Mouse (Mus musculus) E14TG2a.4 (cell line): ENCODE measurements at regions not wholly inside any gene's neighbourhood (a gene's known extent, or its start where the extent isn't known, plus 50 kb on each side); places are given as distances from the start of the nearest gene placed in this dataset.

Experiments used
- H3K27me3 ChIP-seq: 2 replicates; pipeline ENCODE4 v1.6.1; 2014; ENCODE audit warnings: low read length, control low read depth; ENCODE audit not compliant: insufficient read depth
- H3K36me3 ChIP-seq: 2 replicates; pipeline ENCODE4 v1.6.1; 2014; ENCODE audit warnings: low read length, control low read depth; ENCODE audit not compliant: insufficient read depth
- H3K4me1 ChIP-seq: replicated peaks from 2 replicates; pipeline ENCODE4 v1.6.1; 2014; ENCODE audit warnings: low read depth, low read length, control low read depth
- H3K4me3 ChIP-seq: replicated peaks from 2 replicates; pipeline ENCODE4 v1.5.1; 2014; ENCODE audit warnings: mild to moderate bottlenecking, low read length
- H3K9me3 ChIP-seq: 2 replicates; pipeline ENCODE4 v1.6.1; 2014; ENCODE audit warnings: low read length, control low read depth
- CTCF ChIP-seq: conservative IDR thresholded peaks from 2 replicates; pipeline ENCODE4 v1.5.1; 2014; ENCODE audit warnings: low read length
- NANOG ChIP-seq: IDR thresholded peaks from 2 replicates; pipeline ENCODE4 v1.6.1; 2014; ENCODE audit warnings: borderline replicate concordance, low read length, mixed read lengths
- POU5F1 ChIP-seq: IDR thresholded peaks from 2 replicates; pipeline ENCODE4 v1.6.1; 2014; ENCODE audit warnings: low read length, borderline replicate concordance

DNA sequence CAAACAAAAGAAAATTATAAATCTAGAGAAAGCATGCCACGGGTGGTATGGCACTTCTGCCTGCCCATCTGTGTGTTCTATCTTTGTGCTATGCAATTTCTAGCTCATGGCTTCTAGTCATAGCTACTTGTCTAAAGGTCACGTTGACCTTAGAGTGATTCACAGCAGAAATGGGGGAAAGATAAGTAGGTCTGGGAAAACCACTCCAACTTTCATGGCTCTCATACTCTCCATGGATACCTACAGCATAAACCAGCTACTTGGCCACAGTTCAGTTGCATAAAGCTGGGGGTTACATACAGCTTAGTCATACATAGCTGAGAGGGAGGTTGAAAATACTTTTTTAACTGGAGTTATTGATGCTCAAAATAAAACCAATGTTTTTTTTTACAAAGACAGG lies 100.6 kb upstream of the Trpc6 start:
- peaks cover 9% of the 10 kb centered on the region for H3K4me1 ChIP-seq
- H3K27me3 ChIP-seq, result no peaks in the 10 kb centered on the region
- TF ChIP-seq POU5F1, result no peak
- TF ChIP-seq NANOG, result no peak
- no peak for TF ChIP-seq CTCF
- H3K9me3 ChIP-seq, result no peaks in the 10 kb centered on the region
- H3K4me3 ChIP-seq, result no peak overlapping the region
- no peaks in the 10 kb centered on the region for H3K36me3 ChIP-seq

DNA sequence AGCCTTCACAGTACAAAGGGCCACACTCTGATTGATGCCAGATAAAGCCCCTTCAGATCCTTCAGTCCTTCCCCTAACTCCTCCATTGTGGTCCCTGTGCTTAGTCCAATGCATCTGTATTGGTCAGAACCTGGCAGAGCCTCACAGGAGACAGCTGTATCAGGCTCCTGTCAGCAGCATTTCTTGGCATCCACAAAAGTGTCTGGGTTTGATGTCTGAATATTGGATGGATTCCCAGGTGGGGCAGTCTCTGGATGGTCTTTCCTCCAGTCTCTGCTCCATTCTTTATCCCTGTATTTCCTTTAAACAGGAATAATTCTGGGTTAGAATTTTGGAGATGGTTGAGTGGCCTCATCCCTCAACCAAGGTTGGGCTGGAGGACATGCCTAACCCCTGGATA lies 92.5 kb upstream of the Trpc6 start:
- no peaks in the 10 kb centered on the region for H3K9me3 ChIP-seq
- TF ChIP-seq CTCF (no peak), NANOG (no peak), POU5F1 (no peak)
- no peaks in the 10 kb centered on the region for H3K36me3 ChIP-seq
- no peak overlapping the region for H3K4me3 ChIP-seq
- H3K4me1 ChIP-seq, result peaks cover 4% of the 10 kb centered on the region; the same call in 1 of the 2 replicates
- no peaks in the 10 kb centered on the region for H3K27me3 ChIP-seq

DNA sequence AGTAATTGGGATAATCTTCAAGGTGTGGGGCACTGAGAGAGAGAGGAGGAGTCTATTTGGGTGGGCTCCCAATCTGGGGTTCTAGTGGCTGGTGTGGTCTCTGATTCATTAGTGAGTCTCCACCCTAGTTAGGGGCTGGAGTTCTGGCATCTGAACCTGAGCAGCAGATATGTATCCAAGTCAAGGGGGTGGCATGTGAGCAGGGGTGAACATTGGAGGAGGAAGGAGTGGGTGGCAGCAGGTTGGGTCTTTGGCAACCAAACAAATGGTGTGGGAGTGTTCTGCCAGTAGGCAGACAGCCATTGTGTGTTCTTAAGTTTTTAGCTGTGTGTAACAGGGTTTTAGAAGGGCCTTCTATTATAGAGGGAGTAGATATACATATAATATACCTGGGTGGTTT lies 90.4 kb upstream of the Trpc6 start:
- H3K4me1 ChIP-seq, result peaks cover 9% of the 10 kb centered on the region
- H3K4me3 ChIP-seq, result no peak overlapping the region
- TF ChIP-seq CTCF (no peak), POU5F1 (no peak), NANOG (no peak)
- no peaks in the 10 kb centered on the region for H3K9me3 ChIP-seq
- no peaks in the 10 kb centered on the region for H3K27me3 ChIP-seq
- H3K36me3 ChIP-seq, result no peaks in the 10 kb centered on the region

DNA sequence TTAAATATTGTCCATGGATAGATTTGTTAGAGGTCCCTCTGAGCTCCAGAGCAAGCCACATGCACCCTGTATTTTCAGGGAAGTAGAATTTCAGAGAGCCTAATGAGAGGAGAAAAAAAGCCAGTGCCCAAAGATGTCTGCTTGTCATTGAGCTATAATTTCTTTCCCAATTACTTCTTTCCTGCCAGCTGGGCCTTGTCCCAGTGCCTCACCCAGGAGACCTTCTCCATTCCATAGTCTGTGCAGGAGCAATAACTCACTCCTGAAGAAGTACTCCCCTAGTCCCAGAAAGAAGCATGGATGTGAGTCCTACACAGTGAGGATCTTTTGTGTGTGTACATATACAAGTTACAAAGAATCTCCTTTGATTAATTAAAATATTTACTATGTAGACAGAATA lies 89.4 kb upstream of the Trpc6 start:
- Histone ChIP-seq H3K4me1 (peaks cover 19% of the 10 kb centered on the region), H3K36me3 (no peaks in the 10 kb centered on the region), H3K9me3 (no peaks in the 10 kb centered on the region), H3K4me3 (no peak overlapping the region), H3K27me3 (no peaks in the 10 kb centered on the region)
- TF ChIP-seq POU5F1 (no peak), CTCF (no peak), NANOG (no peak)

DNA sequence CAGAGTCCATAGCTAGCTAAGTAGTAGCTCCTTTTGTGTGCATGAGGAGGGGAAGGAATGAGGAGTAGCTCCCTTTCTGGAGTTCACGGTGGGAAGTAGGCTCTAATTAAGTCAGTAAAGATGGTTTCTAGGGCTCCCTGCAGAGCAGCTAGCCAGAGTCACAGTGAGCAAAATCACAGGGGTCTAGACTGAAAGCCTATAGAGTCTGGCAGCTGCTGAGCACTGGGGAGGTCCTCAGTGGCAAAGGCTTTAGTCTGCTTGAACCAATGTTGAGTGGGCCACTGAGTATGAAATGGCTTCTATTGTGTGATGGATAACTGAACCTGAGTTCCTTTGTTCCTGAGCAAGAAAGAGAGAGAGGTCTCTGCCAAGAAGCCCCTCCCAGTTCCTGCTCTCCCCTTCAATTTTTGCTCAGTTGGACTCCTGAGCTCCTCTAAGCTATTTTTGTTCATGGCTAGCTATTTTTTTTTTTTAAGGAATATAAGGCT lies 84.8 kb upstream of the Trpc6 start:
- peaks cover 54% of the 10 kb centered on the region for H3K4me1 ChIP-seq
- H3K9me3 ChIP-seq, result no peaks in the 10 kb centered on the region
- no peak overlapping the region for H3K4me3 ChIP-seq
- no peaks in the 10 kb centered on the region for H3K36me3 ChIP-seq
- no peak for TF ChIP-seq POU5F1
- peak; percentile 99 for TF ChIP-seq NANOG
- H3K27me3 ChIP-seq, result no peaks in the 10 kb centered on the region

DNA sequence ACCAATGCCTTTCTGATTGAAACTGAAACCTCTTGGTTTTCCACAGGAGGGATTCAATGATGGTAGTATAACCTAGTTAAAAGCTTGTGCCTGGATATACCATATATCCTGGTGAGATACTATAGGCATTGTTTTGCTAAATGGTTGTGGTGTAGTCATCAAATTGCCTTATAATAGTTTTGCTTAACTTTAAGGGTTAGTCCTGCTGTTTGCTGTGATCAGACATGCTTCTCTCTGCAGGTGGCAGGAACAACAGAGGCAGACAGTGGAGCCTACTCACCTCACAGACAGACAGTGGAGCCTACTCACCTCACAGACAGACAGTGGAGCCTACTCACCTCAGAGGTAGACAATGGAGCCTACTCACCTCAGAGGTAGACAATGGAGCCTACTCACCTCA lies 82.2 kb upstream of the Trpc6 start:
- H3K27me3 ChIP-seq, result no peaks in the 10 kb centered on the region
- TF ChIP-seq NANOG (peak; percentile 86), CTCF (no peak), POU5F1 (no peak)

DNA sequence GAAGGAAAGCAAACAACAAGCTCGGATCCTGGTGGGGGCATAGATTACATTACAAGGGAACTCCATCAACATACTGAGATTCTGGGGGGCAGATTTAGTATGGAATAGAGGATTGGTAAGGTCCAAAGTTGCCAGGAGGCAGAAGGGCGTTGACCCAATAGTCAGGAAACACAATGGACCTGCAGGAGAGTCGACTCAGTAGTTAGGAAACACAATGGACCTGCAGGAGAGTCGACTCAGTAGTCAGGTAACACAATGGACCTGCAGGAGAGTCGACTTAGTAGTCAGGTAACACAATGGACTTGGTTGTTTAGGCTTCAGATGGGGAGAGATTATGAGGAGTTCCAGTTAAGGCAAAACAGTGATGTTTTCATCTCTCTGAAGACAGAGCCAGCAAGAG lies 81.1 kb upstream of the Trpc6 start:
- TF ChIP-seq POU5F1 (no peak), NANOG (peak; percentile 98)
- no peaks in the 10 kb centered on the region for H3K9me3 ChIP-seq
- H3K36me3 ChIP-seq, result no peaks in the 10 kb centered on the region

More for the DNA sequence above, 82.2 kb upstream of the Trpc6 start:
- H3K4me3 ChIP-seq, result no peak overlapping the region
- no peaks in the 10 kb centered on the region for H3K36me3 ChIP-seq
- no peaks in the 10 kb centered on the region for H3K9me3 ChIP-seq
- peaks cover 58% of the 10 kb centered on the region for H3K4me1 ChIP-seq

DNA sequence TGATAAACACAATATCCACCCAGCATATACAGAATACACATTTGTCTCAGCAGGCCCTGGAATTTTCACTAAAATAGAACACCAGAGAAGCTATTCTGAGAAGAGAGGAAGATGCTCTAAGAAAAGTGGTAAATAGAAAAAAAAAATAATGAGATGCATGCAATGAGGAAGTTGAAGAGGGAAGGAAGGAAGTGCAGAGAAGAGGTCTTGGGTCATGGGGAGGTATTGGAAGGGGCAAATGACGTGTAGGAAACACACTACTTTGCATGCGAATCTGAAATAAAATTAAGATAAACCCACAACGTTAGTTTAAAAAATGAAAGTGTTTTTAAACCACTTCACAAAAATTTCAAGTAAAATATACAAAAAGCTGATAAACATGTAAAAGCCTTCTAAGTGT lies 57.4 kb upstream of the Trpc6 start:
- H3K4me1 ChIP-seq, result no peaks in the 10 kb centered on the region
- H3K9me3 ChIP-seq, result no peaks in the 10 kb centered on the region
- TF ChIP-seq CTCF (no peak), POU5F1 (no peak), NANOG (no peak)
- no peaks in the 10 kb centered on the region for H3K27me3 ChIP-seq
- H3K36me3 ChIP-seq, result no peaks in the 10 kb centered on the region
- no peak overlapping the region for H3K4me3 ChIP-seq

More for the DNA sequence above, 81.1 kb upstream of the Trpc6 start:
- Histone ChIP-seq H3K4me3 (no peak overlapping the region), H3K4me1 (peaks cover 56% of the 10 kb centered on the region), H3K27me3 (no peaks in the 10 kb centered on the region)

DNA sequence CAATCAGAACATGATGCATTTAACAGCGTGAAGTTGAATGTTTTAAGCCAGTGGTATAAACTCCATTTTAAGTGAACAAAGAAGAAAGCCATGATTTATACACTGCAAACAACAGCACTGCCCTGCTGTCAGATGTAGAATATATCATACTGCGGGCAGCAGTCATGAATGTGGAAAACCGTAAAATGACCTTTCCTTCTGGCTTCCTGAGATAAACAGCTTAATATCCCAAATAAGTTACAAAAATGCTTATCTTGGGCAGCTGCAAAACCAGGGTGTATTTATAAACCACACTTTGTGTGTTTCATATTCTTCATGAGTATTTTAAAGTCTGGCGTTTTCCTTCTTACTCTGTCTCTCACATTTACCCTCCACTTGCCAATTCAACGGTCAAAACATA lies 56.1 kb upstream of the Trpc6 start:
- TF ChIP-seq NANOG (no peak), POU5F1 (no peak), CTCF (no peak)
- no peaks in the 10 kb centered on the region for H3K36me3 ChIP-seq

More for the DNA sequence above, 56.1 kb upstream of the Trpc6 start:
- Histone ChIP-seq H3K4me1 (no peaks in the 10 kb centered on the region), H3K4me3 (no peak overlapping the region), H3K27me3 (no peaks in the 10 kb centered on the region), H3K9me3 (no peaks in the 10 kb centered on the region)
